Mouse (Mus musculus) kidney, embryonic 14.5 days (tissue): ENCODE measurements around the gene Trdmt1. TPM values are rescaled to one million over a fixed set of nuclear protein-coding genes. Genes with fewer than 3 reads are reported as not detected.

Experiments
- polyA plus RNA-seq: library from polyadenylated mRNA; unstranded; fragments of >200 nt; fragmentation: Nextera tagmentation; extraction: Ambion mirVana; gene quantifications from 2 replicates; pipeline ENCODE4 v1.2.1, GENCODE M21; 2014

Gene Trdmt1
- polyA plus RNA-seq, 1 experiment from 2014 or later = 12.8 TPM

Other genes starting within 250 kb of the Trdmt1 start
- gene Cubn, start 52.9 kb downstream of the Trdmt1 start, polyA plus RNA-seq = 1.2 and 3.1 TPM in 2 replicates
- 430 and 475 TPM in 2 replicates for gene Vim, start 29.3 kb upstream of the Trdmt1 start, polyA plus RNA-seq
- 2.4 and 4.5 TPM in 2 replicates for gene St8sia6, start 249.4 kb upstream of the Trdmt1 start, polyA plus RNA-seq